Mouse (Mus musculus) naive thymus-derived CD4-positive, alpha-beta T cell, adult 2 months (primary cell): Measurements from ENCODE around the gene Ank2.

Experiments used
- DNase-seq: peaks from one replicate; pipeline ENCODE4 v3.0.0-alpha.2; 2011; ENCODE audit warnings: low read depth

Ank2 gene

GRCm38 (mm10) chr3:127170246-127170645, 328.9 kb downstream of the Ank2 start:
- no peak for DNase-seq

GRCm38 (mm10) chr3:127169114-127169513, 330.0 kb downstream of the Ank2 start:
- no peak for DNase-seq

GRCm38 (mm10) chr3:127163749-127164148, 335.4 kb downstream of the Ank2 start:
- DNase-seq = no peak

GRCm38 (mm10) chr3:127161998-127162712, 337.0 kb downstream of the Ank2 start:
- DNase-seq = no peak

- no peak for DNase-seq
Measured at GRCm38 (mm10) chr3:127161085-127161837, 337.9 kb downstream of the Ank2 start.

- DNase-seq = no peak
Measured at GRCm38 (mm10) chr3:127157706-127158105, 341.4 kb downstream of the Ank2 start.

GRCm38 (mm10) chr3:127156080-127156479, 343.1 kb downstream of the Ank2 start:
- DNase-seq = no peak

GRCm38 (mm10) chr3:127153861-127154260, 345.3 kb downstream of the Ank2 start:
- DNase-seq = no peak

- no peak for DNase-seq
Measured at GRCm38 (mm10) chr3:127153443-127153842, 345.7 kb downstream of the Ank2 start.

- no peak for DNase-seq
Measured at GRCm38 (mm10) chr3:127148648-127149047, 350.5 kb downstream of the Ank2 start.

GRCm38 (mm10) chr3:127140590-127140989, 358.6 kb downstream of the Ank2 start:
- no peak for DNase-seq

- no peak for DNase-seq
Measured at GRCm38 (mm10) chr3:127139638-127140037, 359.5 kb downstream of the Ank2 start.

GRCm38 (mm10) chr3:127137508-127137907, 361.6 kb downstream of the Ank2 start:
- no peak for DNase-seq

GRCm38 (mm10) chr3:127134062-127134461, 365.1 kb downstream of the Ank2 start:
- no peak for DNase-seq

- no peak for DNase-seq
Measured at GRCm38 (mm10) chr3:127131048-127131447, 368.1 kb downstream of the Ank2 start.

GRCm38 (mm10) chr3:127130167-127130770, 368.9 kb downstream of the Ank2 start:
- no peak for DNase-seq

GRCm38 (mm10) chr3:127129750-127130149, 369.4 kb downstream of the Ank2 start:
- DNase-seq = no peak

GRCm38 (mm10) chr3:127127611-127128010, 371.5 kb downstream of the Ank2 start:
- no peak for DNase-seq

- no peak for DNase-seq
Measured at GRCm38 (mm10) chr3:127126220-127126619, 372.9 kb downstream of the Ank2 start.

- no peak for DNase-seq
Measured at GRCm38 (mm10) chr3:127124375-127124993, 374.7 kb downstream of the Ank2 start.

- no peak for DNase-seq
Measured at GRCm38 (mm10) chr3:127123376-127123775, 375.8 kb downstream of the Ank2 start.

GRCm38 (mm10) chr3:127118777-127119176, 380.4 kb downstream of the Ank2 start:
- no peak for DNase-seq

- DNase-seq = no peak
Measured at GRCm38 (mm10) chr3:127116226-127116625, 382.9 kb downstream of the Ank2 start.
